Mouse (Mus musculus): ENCODE results near the gene Cdh13.

DNA sequence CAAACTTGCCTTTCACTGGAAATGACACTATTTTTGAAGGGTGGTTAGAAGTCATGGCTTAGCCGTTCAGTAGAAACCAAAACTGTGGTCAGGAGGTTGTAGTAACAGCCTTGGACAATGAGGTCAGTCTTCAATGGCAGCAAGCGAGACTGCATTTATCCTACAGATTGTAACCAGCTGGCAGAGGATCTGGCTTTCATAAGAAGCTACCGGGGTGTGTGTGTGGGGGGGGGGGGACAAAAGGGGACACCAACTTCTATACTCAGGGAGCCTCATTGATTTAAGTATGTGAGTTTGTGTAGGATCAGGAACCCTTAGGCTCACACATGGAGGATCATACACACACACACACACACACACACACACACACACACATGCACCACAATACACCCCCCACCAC lies 25.6 kb downstream of the Cdh13 start:
- TF ChIP-seq POLR2A (IDR thresholded peaks at IDR 0.05; ENCODE audit: borderline replicate concordance, control insufficient read depth, low read depth, low read length) = no peak
- no peak for TF ChIP-seq CTCF (IDR thresholded peaks at IDR 0.05; ENCODE audit: control insufficient read depth, insufficient read depth, low read length)

All from bone marrow, adult 2 months (tissue).